In genomic region chr12:78681048-78681447, GRCm38 (mm10) we compare ENCODE assay signal across 32 mouse cellular contexts. TPM values are rescaled to one million over a fixed set of nuclear protein-coding genes. Genes with fewer than 3 reads are reported as not detected.
"Had no signal": no experiment of that assay in that cellular context is flagged by ENCODE, and none has a peak within 500 bp of the region (broad histone marks: within the 10 kb centered on the region; RNA-seq: fewer than 3 reads in every experiment).

No protein-coding gene starts in this region.

- H3K9ac ChIP-seq: forebrain, postnatal 0 days; heart, embryonic 12.5 days; hindbrain, embryonic 12.5 days; hindbrain, embryonic 14.5 days; intestine, embryonic 15.5 days; limb, embryonic 13.5 days had no signal

- H3K4me2 ChIP-seq: heart, embryonic 12.5 days; hindbrain, embryonic 12.5 days; hindbrain, embryonic 14.5 days; intestine, embryonic 15.5 days; limb, embryonic 13.5 days had no signal

- H3K4me3 ChIP-seq: heart, embryonic 10.5 days; heart, embryonic 12.5 days; hindbrain, embryonic 10.5 days; hindbrain, embryonic 12.5 days; intestine, embryonic 15.5 days; limb, embryonic 13.5 days had no signal

- H3K9me3 ChIP-seq: heart, embryonic 10.5 days; heart, embryonic 12.5 days; hindbrain, embryonic 10.5 days; hindbrain, embryonic 12.5 days; intestine, embryonic 15.5 days; limb, embryonic 13.5 days had no signal

- H3K36me3 ChIP-seq: heart, embryonic 10.5 days; heart, embryonic 12.5 days; hindbrain, embryonic 10.5 days; hindbrain, embryonic 12.5 days; intestine, embryonic 15.5 days; limb, embryonic 13.5 days had no signal

- ATAC-seq: forebrain, postnatal 0 days; hindbrain, embryonic 16.5 days; inflammation-experienced regulatory T-cells, adult 6 months; intestine, embryonic 15.5 days; intestine, postnatal 0 days had no signal

- DNase-seq: forebrain, postnatal 0 days; gastrocnemius, postnatal 14 days; gastrocnemius, postnatal 36 days; heart, adult 18-20 months; heart, postnatal 10 days; heart, postnatal 4 days; kidney, adult 18-20 months; kidney, adult 8-10 months; kidney, postnatal 10 days; kidney, postnatal 25 days; kidney, postnatal 4 days; layer of hippocampus, adult 9-11 months; layer of hippocampus, postnatal 36 days; left cerebral cortex, postnatal 4 days had no signal

- H3K4me1 ChIP-seq: heart, embryonic 10.5 days; heart, embryonic 12.5 days; hindbrain, embryonic 10.5 days; hindbrain, embryonic 12.5 days; intestine, embryonic 15.5 days; limb, embryonic 13.5 days had no signal

- H3K27me3 ChIP-seq: heart, embryonic 12.5 days; hindbrain, embryonic 12.5 days; intestine, embryonic 15.5 days; limb, embryonic 13.5 days had no signal

- H3K27ac ChIP-seq: heart, embryonic 10.5 days; hindbrain, embryonic 10.5 days; hindbrain, embryonic 12.5 days; hindbrain, embryonic 14.5 days; intestine, embryonic 15.5 days; limb, embryonic 13.5 days had no signal

RNA-seq across cellular contexts. Expression of gene Fam71d, which starts 10.3 kb away (rescaled TPM):
- total RNA-seq: forebrain, postnatal 0 days; gastrocnemius, adult 18-20 months; gastrocnemius, adult 8-10 months; heart, adult 18-20 months; heart, adult 8-10 months; heart, postnatal 25 days had no signal
- polyA plus RNA-seq: forebrain, postnatal 0 days; heart, embryonic 12.5 days; heart, embryonic 14.5 days; heart, embryonic 16.5 days; inflammation-experienced regulatory T-cells, adult 6 months; intestine, embryonic 15.5 days; intestine, postnatal 0 days; kidney, embryonic 16.5 days; limb, embryonic 11.5 days; limb, embryonic 13.5 days had no signal
